Mouse (Mus musculus): ENCODE data around the gene Gm40193. TPM values are rescaled to one million over a fixed set of nuclear protein-coding genes. Genes with fewer than 3 reads are reported as not detected.

The Gm40193 gene
- polyA plus RNA-seq, 1 experiment, result not detected

- H3K36me3 ChIP-seq (ENCODE audit: control insufficient read depth, insufficient read depth, low read length, poor library complexity, severe bottlenecking), result no peaks in the 10 kb centered on the region
- peak overlapping the region; percentile 36 for H3K9ac ChIP-seq (ENCODE audit: low read depth, poor library complexity, severe bottlenecking)
- H3K4me3 ChIP-seq (ENCODE audit: low read depth, low read length), result peak overlapping the region; percentile 39
- no peaks in the 10 kb centered on the region for H3K27me3 ChIP-seq (ENCODE audit: control insufficient read depth, insufficient read depth, low read length, poor library complexity, severe bottlenecking)
- H3K9me3 ChIP-seq (replicated peaks; ENCODE audit: control insufficient read depth, insufficient read depth, low read length, poor library complexity, severe bottlenecking), result no peaks in the 10 kb centered on the region
- H3K27ac ChIP-seq (ENCODE audit: insufficient read depth, low read length), result peak overlapping the region; percentile 32; the same call in 1 of the 2 replicates
- H3K4me1 ChIP-seq (ENCODE audit: control insufficient read depth, insufficient read depth, low read length), result peaks cover 5% of the 10 kb centered on the region
- TF ChIP-seq CTCF (IDR thresholded peaks at IDR 0.05; ENCODE audit: low read depth, low read length) (peak; percentile 85), POLR2A (IDR thresholded peaks at IDR 0.05; ENCODE audit: insufficient read depth, low read length) (no peak), EP300 (IDR thresholded peaks at IDR 0.05; ENCODE audit: insufficient read depth, low read depth, low read length) (no peak)
These were observed 22.8 kb downstream of the Gm40193 start for GRCm38 (mm10) chr11:70509753-70510564.

GRCm38 (mm10) chr11:70506962-70507515 is 25.7 kb downstream of the Gm40193 start:
- Histone ChIP-seq H3K27ac (ENCODE audit: insufficient read depth, low read length) (no peak overlapping the region), H3K9ac (ENCODE audit: low read depth, poor library complexity, severe bottlenecking) (no peak overlapping the region), H3K36me3 (ENCODE audit: control insufficient read depth, insufficient read depth, low read length, poor library complexity, severe bottlenecking) (no peaks in the 10 kb centered on the region), H3K4me3 (ENCODE audit: low read depth, low read length) (no peak overlapping the region), H3K4me1 (ENCODE audit: control insufficient read depth, insufficient read depth, low read length) (peaks cover 5% of the 10 kb centered on the region), H3K27me3 (ENCODE audit: control insufficient read depth, insufficient read depth, low read length, poor library complexity, severe bottlenecking) (no peaks in the 10 kb centered on the region), H3K9me3 (replicated peaks; ENCODE audit: control insufficient read depth, insufficient read depth, low read length, poor library complexity, severe bottlenecking) (no peaks in the 10 kb centered on the region)
- TF ChIP-seq EP300 (IDR thresholded peaks at IDR 0.05; ENCODE audit: insufficient read depth, low read depth, low read length) (no peak), CTCF (IDR thresholded peaks at IDR 0.05; ENCODE audit: low read depth, low read length) (no peak), POLR2A (IDR thresholded peaks at IDR 0.05; ENCODE audit: insufficient read depth, low read length) (no peak)

- Histone ChIP-seq H3K4me1 (ENCODE audit: control insufficient read depth, insufficient read depth, low read length) (peaks cover 5% of the 10 kb centered on the region), H3K9ac (ENCODE audit: low read depth, poor library complexity, severe bottlenecking) (no peak overlapping the region), H3K27ac (ENCODE audit: insufficient read depth, low read length) (no peak overlapping the region), H3K36me3 (ENCODE audit: control insufficient read depth, insufficient read depth, low read length, poor library complexity, severe bottlenecking) (no peaks in the 10 kb centered on the region), H3K27me3 (ENCODE audit: control insufficient read depth, insufficient read depth, low read length, poor library complexity, severe bottlenecking) (no peaks in the 10 kb centered on the region), H3K4me3 (ENCODE audit: low read depth, low read length) (no peak overlapping the region), H3K9me3 (replicated peaks; ENCODE audit: control insufficient read depth, insufficient read depth, low read length, poor library complexity, severe bottlenecking) (no peaks in the 10 kb centered on the region)
- TF ChIP-seq CTCF (IDR thresholded peaks at IDR 0.05; ENCODE audit: low read depth, low read length), result peak; percentile 48
- no peak for TF ChIP-seq POLR2A (IDR thresholded peaks at IDR 0.05; ENCODE audit: insufficient read depth, low read length)
These were observed 26.4 kb downstream of the Gm40193 start for GRCm38 (mm10) chr11:70506385-70506784.

GRCm38 (mm10) chr11:70504970-70505369 is 27.8 kb downstream of the Gm40193 start, which contains the start of gene Tm4sf5:
Tm4sf5 (plus strand) TSS chr11:70505244.
- H3K27ac ChIP-seq (ENCODE audit: insufficient read depth, low read length), result no peak within 1 kb of the TSS
- peak within 1 kb of the TSS; percentile 9; the same call in 1 of the 2 replicates for H3K4me3 ChIP-seq (ENCODE audit: low read depth, low read length)
- H3K9ac ChIP-seq (ENCODE audit: low read depth, poor library complexity, severe bottlenecking), result no peak within 1 kb of the TSS
- no peaks in the 10 kb centered on the region for H3K36me3 ChIP-seq (ENCODE audit: control insufficient read depth, insufficient read depth, low read length, poor library complexity, severe bottlenecking)
- peaks cover 3% of the 10 kb centered on the region for H3K4me1 ChIP-seq (ENCODE audit: control insufficient read depth, insufficient read depth, low read length)
- TF ChIP-seq CTCF (IDR thresholded peaks at IDR 0.05; ENCODE audit: low read depth, low read length), result no peak
- TF ChIP-seq EP300 (IDR thresholded peaks at IDR 0.05; ENCODE audit: insufficient read depth, low read depth, low read length), result peak; percentile 51; the same call in 1 of the 2 replicates
- no peak for TF ChIP-seq POLR2A (IDR thresholded peaks at IDR 0.05; ENCODE audit: insufficient read depth, low read length)
- no peaks in the 10 kb centered on the region for H3K9me3 ChIP-seq (replicated peaks; ENCODE audit: control insufficient read depth, insufficient read depth, low read length, poor library complexity, severe bottlenecking)
- H3K27me3 ChIP-seq (ENCODE audit: control insufficient read depth, insufficient read depth, low read length, poor library complexity, severe bottlenecking), result no peaks in the 10 kb centered on the region

- Histone ChIP-seq H3K9me3 (replicated peaks; ENCODE audit: control insufficient read depth, insufficient read depth, low read length, poor library complexity, severe bottlenecking) (no peaks in the 10 kb centered on the region), H3K36me3 (ENCODE audit: control insufficient read depth, insufficient read depth, low read length, poor library complexity, severe bottlenecking) (no peaks in the 10 kb centered on the region), H3K9ac (ENCODE audit: low read depth, poor library complexity, severe bottlenecking) (no peak overlapping the region), H3K27me3 (ENCODE audit: control insufficient read depth, insufficient read depth, low read length, poor library complexity, severe bottlenecking) (no peaks in the 10 kb centered on the region), H3K4me1 (ENCODE audit: control insufficient read depth, insufficient read depth, low read length) (peaks cover 3% of the 10 kb centered on the region), H3K27ac (ENCODE audit: insufficient read depth, low read length) (no peak overlapping the region), H3K4me3 (ENCODE audit: low read depth, low read length) (no peak overlapping the region)
- no peak for TF ChIP-seq CTCF (IDR thresholded peaks at IDR 0.05; ENCODE audit: low read depth, low read length)
- TF ChIP-seq POLR2A (IDR thresholded peaks at IDR 0.05; ENCODE audit: insufficient read depth, low read length), result no peak
- no peak for TF ChIP-seq EP300 (IDR thresholded peaks at IDR 0.05; ENCODE audit: insufficient read depth, low read depth, low read length)
These were observed 30.7 kb downstream of the Gm40193 start for GRCm38 (mm10) chr11:70502018-70502417.

- Histone ChIP-seq H3K27me3 (ENCODE audit: control insufficient read depth, insufficient read depth, low read length, poor library complexity, severe bottlenecking) (no peaks in the 10 kb centered on the region), H3K9ac (ENCODE audit: low read depth, poor library complexity, severe bottlenecking) (no peak overlapping the region), H3K27ac (ENCODE audit: insufficient read depth, low read length) (no peak overlapping the region), H3K4me3 (ENCODE audit: low read depth, low read length) (no peak overlapping the region), H3K36me3 (ENCODE audit: control insufficient read depth, insufficient read depth, low read length, poor library complexity, severe bottlenecking) (no peaks in the 10 kb centered on the region), H3K4me1 (ENCODE audit: control insufficient read depth, insufficient read depth, low read length) (peaks cover 3% of the 10 kb centered on the region), H3K9me3 (replicated peaks; ENCODE audit: control insufficient read depth, insufficient read depth, low read length, poor library complexity, severe bottlenecking) (no peaks in the 10 kb centered on the region)
- TF ChIP-seq POLR2A (IDR thresholded peaks at IDR 0.05; ENCODE audit: insufficient read depth, low read length), result no peak
These were observed 32.3 kb downstream of the Gm40193 start for GRCm38 (mm10) chr11:70500476-70500812.
